Comparison of ENCODE assay signal across 11 mouse cellular contexts in genomic region chr11:88392715-88393114, GRCm38 (mm10).
A peak's percentile ranks its signal among the peaks of the same experiment; 100 is the strongest.
DNase-seq lines count a peak whose midpoint lies in the region; ATAC-seq and TF ChIP-seq lines count a peak whose summit lies in the region.
"Had no signal": no experiment of that assay in that cellular context is flagged by ENCODE, and none has a peak within 500 bp of the region (broad histone marks: within the 10 kb centered on the region; RNA-seq: fewer than 3 reads in every experiment).

No protein-coding gene starts in this region.

- no peaks in the 10 kb centered on the region for H3K79me2 ChIP-seq in liver, adult 2 months (ENCODE audit: control insufficient read depth, insufficient read depth, low read length)

- H3K9ac ChIP-seq in liver, adult 2 months (ENCODE audit: low read depth, low read length): no peak overlapping the region
- H3K9ac ChIP-seq in forebrain, postnatal 0 days: no peak overlapping the region
- H3K9ac ChIP-seq in midbrain, postnatal 0 days (replicated peaks; ENCODE audit: low read length, poor library complexity, severe bottlenecking): no peak overlapping the region
- H3K9ac ChIP-seq: liver, embryonic 15.5 days had no signal

- 0 out of 2 replicates have a peak, but pooled peaks cover 2% of the 10 kb centered on the region for H3K27me3 ChIP-seq in liver, adult 2 months (ENCODE audit: control insufficient read depth, insufficient read depth, low read length)
- H3K27me3 ChIP-seq in forebrain, postnatal 0 days (ENCODE audit: insufficient read depth, low read length): no peaks in the 10 kb centered on the region
- H3K27me3 ChIP-seq in midbrain, postnatal 0 days (ENCODE audit: insufficient read depth, low read length): no peaks in the 10 kb centered on the region
- H3K27me3 ChIP-seq: liver, embryonic 15.5 days had no signal

- peaks cover 2% of the 10 kb centered on the region for H3K4me1 ChIP-seq in liver, adult 2 months (ENCODE audit: control insufficient read depth, insufficient read depth, low read length)
- peaks cover 5% of the 10 kb centered on the region; the same call in 1 of the 2 replicates for H3K4me1 ChIP-seq in forebrain, postnatal 0 days (ENCODE audit: insufficient read depth)
- no peaks in the 10 kb centered on the region for H3K4me1 ChIP-seq in midbrain, postnatal 0 days (ENCODE audit: insufficient read depth, low read length)

- peak; percentile 45 for DNase-seq in gastrocnemius, adult 18-20 months (ENCODE audit: low spot score)
- DNase-seq in gastrocnemius, postnatal 4 days (ENCODE audit: low spot score in 2 of 2): no peak
- DNase-seq in liver, adult 2 months (ENCODE audit: extremely low read depth, low read depth, low spot score): peak; percentile 72
- DNase-seq in liver: no peak
- DNase-seq in forebrain, postnatal 0 days: peak; percentile 67
- DNase-seq in midbrain, postnatal 0 days (ENCODE audit: low spot score): peak; percentile 75
- no peak for DNase-seq in kidney, adult 18-20 months
- DNase-seq in embryo, embryonic 11 days: no peak
- DNase-seq: cerebellum, adult 2 months had no signal

- no peak overlapping the region for H3K4me3 ChIP-seq in liver, adult 2 months (ENCODE audit: insufficient read depth, low read depth, low read length)
- H3K4me3 ChIP-seq in forebrain, postnatal 0 days (ENCODE audit: low read depth, low read length): no peak overlapping the region
- no peak overlapping the region for H3K4me3 ChIP-seq in midbrain, postnatal 0 days (ENCODE audit: low read depth, low read length)
- H3K4me3 ChIP-seq: embryonic facial prominence, embryonic 10.5 days; liver, embryonic 15.5 days had no signal

- H3K9me3 ChIP-seq in forebrain, postnatal 0 days (ENCODE audit: low read length): no peaks in the 10 kb centered on the region
- H3K9me3 ChIP-seq in midbrain, postnatal 0 days (ENCODE audit: low read length): no peaks in the 10 kb centered on the region
- H3K9me3 ChIP-seq: embryonic facial prominence, embryonic 10.5 days; liver, embryonic 15.5 days had no signal

- peak; percentile 70 for ATAC-seq in forebrain, postnatal 0 days
- no peak for ATAC-seq in midbrain, postnatal 0 days (ENCODE audit: low FRiP score)

- H3K36me3 ChIP-seq in liver, adult 2 months (ENCODE audit: control insufficient read depth, insufficient read depth, low read length): no peaks in the 10 kb centered on the region
- H3K36me3 ChIP-seq in forebrain, postnatal 0 days (ENCODE audit: insufficient read depth): no peaks in the 10 kb centered on the region
- no peaks in the 10 kb centered on the region for H3K36me3 ChIP-seq in midbrain, postnatal 0 days (ENCODE audit: insufficient read depth, low read length)
- H3K36me3 ChIP-seq: liver, embryonic 15.5 days had no signal

- 50% methylated on average over 10 of the region's 10 CpGs for WGBS in liver, adult 2 months
- WGBS in forebrain, postnatal 0 days: 47% methylated on average over 10 of the region's 10 CpGs
- WGBS in midbrain, postnatal 0 days: 82% methylated on average over 10 of the region's 10 CpGs

- no peak for TF ChIP-seq CTCF in liver, adult 2 months (IDR thresholded peaks at IDR 0.05; ENCODE audit: low read depth, low read length)
- no peak for TF ChIP-seq CTCF in forebrain, postnatal 0 days (IDR thresholded peaks at IDR 0.05; ENCODE audit: low read depth)
- no peak for TF ChIP-seq CTCF in midbrain, postnatal 0 days (IDR thresholded peaks at IDR 0.05)

- no peak overlapping the region for H3K4me2 ChIP-seq in forebrain, postnatal 0 days (ENCODE audit: low read depth)
- no peak overlapping the region for H3K4me2 ChIP-seq in midbrain, postnatal 0 days (ENCODE audit: low read depth, low read length, poor library complexity, severe bottlenecking)
- H3K4me2 ChIP-seq: liver, embryonic 15.5 days had no signal

- H3K27ac ChIP-seq in liver, adult 2 months (replicated peaks; ENCODE audit: insufficient read depth, low read depth, low read length): no peak overlapping the region
- no peak overlapping the region for H3K27ac ChIP-seq in forebrain, postnatal 0 days (ENCODE audit: low read depth, low read length)
- no peak overlapping the region for H3K27ac ChIP-seq in midbrain, postnatal 0 days (ENCODE audit: low read depth, low read length)
- H3K27ac ChIP-seq: embryonic facial prominence, embryonic 10.5 days; liver, embryonic 15.5 days had no signal

- TF ChIP-seq POLR2A in liver, adult 2 months (IDR thresholded peaks at IDR 0.05; ENCODE audit: extremely low read depth, insufficient read depth, low read length): no peak

Comparison
In these comparisons a context has a peak if more than half of its experiments do, and no peak if none do; other contexts are left out.
1. DNase-seq: peak in gastrocnemius, adult 18-20 months (single experiment), liver, adult 2 months (single experiment), forebrain, postnatal 0 days (single experiment) and midbrain, postnatal 0 days (single experiment); none in gastrocnemius, postnatal 4 days (0 of 2), liver (single experiment), kidney, adult 18-20 months (single experiment) and embryo, embryonic 11 days (single experiment).